Mouse (Mus musculus) skeletal muscle tissue, adult 2 months (tissue): ENCODE results near the gene Abhd14b.

Experiments used
- DNase-seq: peaks from one replicate; pipeline ENCODE4 v3.0.0-alpha.2; 2012; ENCODE audit warnings: low read depth, low spot score

Abhd14b gene

GRCm38 (mm10) chr9:106429221-106430014 lies 17.8 kb upstream of the Abhd14b start, which contains the start of gene Rpl29:
Gene Rpl29 (plus strand): TSS chr9:106429454.
- DNase-seq: peak; percentile 93

- no peak for DNase-seq
Measured at GRCm38 (mm10) chr9:106430015-106430264, 17.3 kb upstream of the Abhd14b start.

- no peak for DNase-seq
Measured at GRCm38 (mm10) chr9:106433389-106433788, 13.9 kb upstream of the Abhd14b start.

- no peak for DNase-seq
Measured at GRCm38 (mm10) chr9:106436566-106436965, 10.7 kb upstream of the Abhd14b start.

- DNase-seq: no peak
Measured at GRCm38 (mm10) chr9:106442680-106443079, 4.6 kb upstream of the Abhd14b start.

GRCm38 (mm10) chr9:106444836-106445235 lies 2.4 kb upstream of the Abhd14b start:
- DNase-seq: no peak

- no peak for DNase-seq
Measured at GRCm38 (mm10) chr9:106447951-106448350, 692 bp downstream of the Abhd14b start.

- peak; percentile 88 for DNase-seq
Measured at GRCm38 (mm10) chr9:106448498-106449031, 1.3 kb downstream of the Abhd14b start.

- DNase-seq: no peak
Measured at GRCm38 (mm10) chr9:106449947-106450346, 2.7 kb downstream of the Abhd14b start.

- peak; percentile 52 for DNase-seq
Measured at GRCm38 (mm10) chr9:106450661-106451060, 3.4 kb downstream of the Abhd14b start.

- no peak for DNase-seq
Measured at GRCm38 (mm10) chr9:106451298-106451697, 4.0 kb downstream of the Abhd14b start.

- DNase-seq: no peak
Measured at GRCm38 (mm10) chr9:106451899-106452298, 4.6 kb downstream of the Abhd14b start.

- no peak for DNase-seq
Measured at GRCm38 (mm10) chr9:106452351-106452750, 5.1 kb downstream of the Abhd14b start.

- no peak for DNase-seq
Measured at GRCm38 (mm10) chr9:106452821-106453220, 5.6 kb downstream of the Abhd14b start.

- no peak for DNase-seq
Measured at GRCm38 (mm10) chr9:106453271-106454070, 6.2 kb downstream of the Abhd14b start, which contains the start of gene Pcbp4. Gene Pcbp4 (plus strand): TSS chr9:106453291.

- no peak for DNase-seq
Measured at GRCm38 (mm10) chr9:106454071-106454761, 7.0 kb downstream of the Abhd14b start.

- DNase-seq: no peak
Measured at GRCm38 (mm10) chr9:106454888-106455681, 7.8 kb downstream of the Abhd14b start.

- DNase-seq: no peak
Measured at GRCm38 (mm10) chr9:106456325-106457162, 9.3 kb downstream of the Abhd14b start.

GRCm38 (mm10) chr9:106457163-106457559 lies 9.9 kb downstream of the Abhd14b start:
- DNase-seq: no peak

GRCm38 (mm10) chr9:106457920-106458319 lies 10.7 kb downstream of the Abhd14b start:
- DNase-seq: no peak
